Mouse (Mus musculus) liver, embryonic 14.5 days (tissue): Measurements from ENCODE around the gene Atp4a. TPM values are rescaled to one million over a fixed set of nuclear protein-coding genes. Genes with fewer than 3 reads are reported as not detected.

Experiments used
- ATAC-seq: fragments of 200-750 bp; cut with Nextera tagmentation; 2 replicates; pipeline ENCODE4 v1.8.0; 2017; ENCODE audit warnings: moderate number of reproducible peaks, mild to moderate bottlenecking, moderate library complexity; ENCODE audit not compliant: insufficient read depth
- DNase-seq, 3 experiments: peaks; one replicate each; pipeline ENCODE4 v3.0.0-alpha.2; 2012 to 2013; ENCODE audit warnings: low read depth in 3 of 3, low spot score in 3 of 3
- H3K27ac ChIP-seq: fragments of 300-500 bp; sonication (generic); 2 replicates; pipeline ENCODE4 v1.5.1; 2014; ENCODE audit warnings: moderate library complexity, mild to moderate bottlenecking, control low read depth, inconsistent platforms
- H3K27me3 ChIP-seq: fragments of 300-500 bp; sonication (generic); 2 replicates; pipeline ENCODE4 v1.6.1; 2014; ENCODE audit warnings: mild to moderate bottlenecking, low read length, moderate library complexity; ENCODE audit not compliant: control insufficient read depth, insufficient read depth
- H3K36me3 ChIP-seq: fragments of 300-500 bp; sonication (generic); replicated peaks from 2 replicates; pipeline ENCODE4 v1.6.1; 2014; ENCODE audit warnings: low read depth; ENCODE audit not compliant: control insufficient read depth, insufficient read depth
- H3K4me1 ChIP-seq, 2 experiments: fragments of 200-500 bp in 1 of 2; fragments of 300-500 bp in 1 of 2; sonication (generic) in 1 of 2; replicated peaks; 2 replicates each; pipeline ENCODE4 v1.6.1; 2012 to 2014; ENCODE audit warnings: antibody characterized with exemption in 1 of 2, inconsistent platforms in 1 of 2, low read length in 1 of 2; ENCODE audit not compliant: control insufficient read depth in 2 of 2, insufficient read depth in 2 of 2
- H3K4me2 ChIP-seq: fragments of 300-500 bp; sonication (generic); 2 replicates; pipeline ENCODE4 v1.6.1; 2014; ENCODE audit warnings: low read depth, mild to moderate bottlenecking, control low read depth, moderate library complexity
- H3K4me3 ChIP-seq, 2 experiments: fragments of 200-500 bp in 1 of 2; fragments of 300-500 bp in 1 of 2; sonication (generic) in 1 of 2; 2 replicates each; pipeline ENCODE4 v1.5.1; 2012 to 2014; ENCODE audit warnings: low read depth in 2 of 2, low read length in 2 of 2, mild to moderate bottlenecking in 2 of 2, control low read depth in 1 of 2, inconsistent platforms in 1 of 2, moderate library complexity in 1 of 2; ENCODE audit not compliant: insufficient read depth in 1 of 2
- H3K9ac ChIP-seq: fragments of 300-500 bp; sonication (generic); replicated peaks from 2 replicates; pipeline ENCODE4 v1.6.1; 2014; ENCODE audit warnings: mild to moderate bottlenecking, control low read depth, moderate library complexity
- H3K9me3 ChIP-seq: fragments of 300-500 bp; sonication (generic); 2 replicates; pipeline ENCODE4 v1.6.1; 2016; ENCODE audit warnings: low read length, mixed read lengths; ENCODE audit not compliant: control insufficient read depth
- CTCF ChIP-seq: IDR thresholded peaks from 2 replicates; pipeline ENCODE4 v1.5.1; 2016; ENCODE audit warnings: antibody characterized with exemption, low read depth, control low read depth
- EP300 ChIP-seq: IDR thresholded peaks from 2 replicates; pipeline ENCODE4 v1.6.1; 2016; ENCODE audit warnings: antibody characterized with exemption, low read depth
- WGBS: fragments of 180-500 bp; shearing (Covaris S2); extraction: QIAGEN DNeasy Blood & Tissue Kit; methylation state at CpG from one replicate; pipeline ENCODE4 v1.1.7; 2014; ENCODE audit not compliant: insufficient replicate concordance; 5-methylcytosine and 5-hydroxymethylcytosine counted together
- polyA plus RNA-seq, 2 experiments: library from polyadenylated mRNA; depleted of rRNA in 1 of 2; stranded (reverse) in 1 of 2; unstranded in 1 of 2; fragments of >200 nt; fragmentation: Nextera tagmentation in 1 of 2; extraction: Ambion mirVana in 1 of 2; gene quantifications; 2 replicates each; pipeline versions ENCODE4 v1.2.1 to v1.2.3; 2012 to 2014

The Atp4a gene
- polyA plus RNA-seq, 2 experiments, result 1.6 to 2.1 TPM

DNA sequence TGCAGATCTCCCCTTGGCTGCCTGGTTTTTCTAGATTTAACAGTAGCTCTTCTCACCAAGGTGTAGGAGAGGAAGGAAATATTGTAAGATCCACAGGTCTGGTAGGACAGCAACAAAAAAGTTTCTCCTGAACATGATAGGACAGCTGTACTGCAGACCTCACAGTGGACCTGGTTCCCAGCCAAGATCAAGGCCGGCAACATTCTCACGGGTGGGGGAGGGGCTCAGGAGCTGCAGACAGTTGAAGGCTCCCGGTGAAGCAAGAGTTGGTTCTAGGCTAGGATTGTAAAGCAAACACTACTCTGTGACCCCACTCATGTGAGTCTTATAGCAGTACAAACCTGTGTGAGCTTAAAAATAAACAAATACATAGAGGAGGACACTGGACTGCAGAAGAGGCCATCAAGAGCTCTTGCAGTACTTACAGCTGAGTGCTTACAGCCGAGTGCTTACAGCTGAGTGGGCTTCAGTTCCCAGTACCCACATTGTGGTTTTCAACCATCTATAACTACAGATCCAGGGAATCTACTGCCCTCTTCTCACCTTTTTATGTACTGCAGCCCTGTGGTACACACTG is 32.1 kb downstream of the Atp4a start:
- 32% methylated on average over 4 of the region's 4 CpGs for WGBS
- H3K4me2 ChIP-seq, result no peak overlapping the region
- no peak for ATAC-seq
- H3K4me3 ChIP-seq, result no peak overlapping the region
- H3K9me3 ChIP-seq, result no peaks in the 10 kb centered on the region
- H3K4me1 ChIP-seq, result no peaks in the 10 kb centered on the region; a peak in 1 of 4 replicates
- TF ChIP-seq EP300, result no peak
- no peak for TF ChIP-seq CTCF
- H3K36me3 ChIP-seq, result no peaks in the 10 kb centered on the region
- H3K27me3 ChIP-seq, result no peaks in the 10 kb centered on the region
- H3K27ac ChIP-seq, result no peak overlapping the region
- H3K9ac ChIP-seq, result no peak overlapping the region
- DNase-seq, result no peak

DNA sequence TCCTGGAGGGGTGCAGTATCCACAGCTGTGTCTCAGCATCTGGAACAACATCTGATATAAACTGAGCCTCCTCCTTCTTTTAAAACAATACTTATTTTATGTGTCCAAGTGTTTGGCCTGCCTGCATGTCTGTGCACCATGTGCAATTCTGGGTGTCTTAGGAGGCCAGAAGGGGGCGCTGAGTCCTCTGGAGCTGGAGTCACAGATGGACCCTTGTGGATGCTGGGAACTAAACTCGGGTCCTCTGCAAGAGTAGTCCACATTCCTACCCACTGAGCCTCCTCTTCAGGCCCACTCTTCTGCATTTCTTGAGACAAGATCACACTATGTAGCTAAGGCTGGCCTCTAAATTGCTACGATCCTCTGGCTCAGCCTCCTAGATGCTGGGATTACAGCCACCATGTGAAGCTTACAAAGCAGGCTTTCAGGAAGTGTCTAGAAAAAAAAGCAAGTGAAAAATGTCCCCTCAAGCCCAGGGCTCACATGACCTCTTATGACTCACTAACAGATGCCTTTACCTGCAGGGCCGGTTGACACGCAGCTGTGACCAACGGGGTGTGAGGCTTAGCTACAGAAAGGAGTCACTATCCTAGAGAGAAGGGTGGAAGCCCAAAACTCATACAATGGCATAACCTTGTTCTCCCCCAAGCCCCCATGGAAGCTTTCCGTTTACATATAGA is 35.7 kb downstream of the Atp4a start:
- H3K9me3 ChIP-seq, result no peaks in the 10 kb centered on the region
- H3K4me1 ChIP-seq, result no peaks in the 10 kb centered on the region; a peak in 1 of 4 replicates
- no peaks in the 10 kb centered on the region for H3K27me3 ChIP-seq
- H3K9ac ChIP-seq, result no peak overlapping the region
- H3K27ac ChIP-seq, result no peak overlapping the region
- DNase-seq (no peak), ATAC-seq (no peak)
- WGBS, result 71% methylated on average over 7 of the region's 7 CpGs
- no peak overlapping the region for H3K4me3 ChIP-seq
- TF ChIP-seq CTCF, result peak; percentile 52
- no peak for TF ChIP-seq EP300
- H3K36me3 ChIP-seq, result no peaks in the 10 kb centered on the region
- H3K4me2 ChIP-seq, result no peak overlapping the region

DNA sequence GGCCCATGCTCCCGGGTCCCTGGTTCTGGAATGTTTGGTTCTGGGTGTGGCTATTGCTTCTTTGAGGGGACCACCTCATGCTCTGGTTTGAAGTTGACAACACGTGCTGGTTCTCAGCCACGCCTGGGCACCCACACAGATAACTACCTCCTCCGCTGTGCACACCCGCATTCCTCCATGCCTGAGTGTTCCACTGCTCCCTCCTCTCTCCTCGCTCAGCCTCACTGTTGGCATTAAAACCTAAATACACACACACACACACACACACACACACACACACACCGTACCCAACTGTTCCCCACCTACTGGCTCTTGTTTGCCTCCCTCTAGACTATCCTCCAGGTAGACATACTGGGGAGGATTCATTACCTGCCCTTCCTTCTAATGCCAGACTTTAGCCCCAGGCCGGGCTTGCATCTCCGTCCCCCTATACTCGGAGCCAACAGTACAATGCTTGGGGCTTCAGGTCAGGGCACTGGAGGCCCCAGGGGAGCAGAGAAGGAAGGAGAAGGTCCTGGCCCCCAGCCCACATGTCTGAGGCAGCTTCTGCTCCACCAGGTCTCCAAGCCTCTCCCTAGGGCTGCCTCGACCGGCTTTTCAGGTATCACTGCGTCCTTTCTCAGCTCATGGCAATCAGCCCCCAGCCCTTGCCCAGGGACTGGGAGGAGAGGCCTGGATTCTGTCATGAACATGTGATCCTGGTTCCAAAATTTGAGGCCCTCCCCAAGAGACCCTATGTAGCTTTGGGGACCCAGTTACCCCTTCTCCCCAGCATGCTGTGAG is 38.0 kb downstream of the Atp4a start:
- Histone ChIP-seq H3K4me1 (no peaks in the 10 kb centered on the region), H3K27me3 (no peaks in the 10 kb centered on the region), H3K4me2 (no peak overlapping the region), H3K9me3 (no peaks in the 10 kb centered on the region), H3K4me3 (no peak overlapping the region), H3K36me3 (no peaks in the 10 kb centered on the region), H3K27ac (no peak overlapping the region), H3K9ac (no peak overlapping the region)
- no peak for TF ChIP-seq CTCF
- TF ChIP-seq EP300, result no peak
- WGBS, result 66% methylated on average over 13 of the region's 13 CpGs
- DNase-seq (no peak), ATAC-seq (no peak)

DNA sequence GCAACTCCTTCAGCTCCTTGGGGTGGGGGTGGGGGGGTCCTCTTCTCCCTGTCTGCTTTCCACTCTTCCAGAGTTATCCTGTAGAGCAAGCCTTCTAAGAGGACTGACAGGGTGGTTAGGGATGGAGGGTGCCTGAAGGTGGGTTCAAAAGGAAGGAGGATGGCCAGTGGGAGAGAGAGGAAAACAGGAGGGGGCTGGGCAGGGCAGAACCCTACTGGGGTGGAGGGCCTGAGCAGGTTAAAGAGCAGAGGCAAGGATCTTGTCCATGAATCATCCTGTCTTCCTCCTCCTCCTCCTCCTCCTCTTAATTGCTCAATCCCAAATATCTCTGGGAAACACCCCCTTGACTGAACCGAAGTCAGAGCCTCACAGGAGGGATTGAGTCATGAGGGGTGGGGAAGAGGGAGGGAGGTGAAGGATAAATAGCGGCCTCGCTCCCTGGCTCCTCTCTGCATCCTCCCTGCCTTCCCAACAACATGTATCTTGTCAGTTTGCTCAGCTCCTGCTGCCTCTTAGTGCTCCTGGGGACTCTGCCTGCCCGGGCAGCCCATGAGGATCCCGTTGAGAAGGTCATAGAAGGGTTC is 39.2 kb downstream of the Atp4a start, which contains the start of gene Sbsn:
Gene Sbsn, plus strand, starts transcription at position 386 of the 584 bp plus-strand sequence.
- no peaks in the 10 kb centered on the region for H3K27me3 ChIP-seq
- H3K9ac ChIP-seq, result no peak within 1 kb of the TSS
- WGBS, result 61% methylated on average over 4 of the region's 5 CpGs
- H3K27ac ChIP-seq, result no peak within 1 kb of the TSS
- TF ChIP-seq CTCF, result no peak
- H3K4me3 ChIP-seq, result no peak within 1 kb of the TSS
- DNase-seq, result no peak
- no peaks in the 10 kb centered on the region for H3K9me3 ChIP-seq
- no peaks in the 10 kb centered on the region for H3K4me1 ChIP-seq
- H3K36me3 ChIP-seq, result no peaks in the 10 kb centered on the region
- no peak for ATAC-seq
- H3K4me2 ChIP-seq, result no peak within 1 kb of the TSS

DNA sequence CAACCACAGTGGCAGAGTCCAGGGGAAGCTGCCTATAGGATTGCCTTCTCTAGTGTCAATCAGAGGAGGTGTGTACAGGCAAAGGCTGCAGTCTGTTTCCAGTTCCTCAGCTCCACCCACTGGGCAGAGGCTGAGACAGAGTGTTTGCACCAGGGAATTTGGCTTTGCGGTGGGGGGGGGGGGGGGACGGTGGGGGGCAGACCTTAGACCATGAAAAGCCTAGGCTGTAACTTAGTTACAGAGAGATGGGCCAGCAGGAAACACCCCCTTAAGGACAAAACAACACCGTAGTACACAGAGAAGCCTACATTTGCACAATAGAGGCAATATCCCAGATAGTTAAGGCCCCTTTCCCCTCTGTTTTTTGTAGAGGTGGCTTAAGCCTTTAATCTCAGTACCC is 45.0 kb downstream of the Atp4a start:
- TF ChIP-seq CTCF, result no peak
- no peak for TF ChIP-seq EP300
- no peak for ATAC-seq
- Histone ChIP-seq H3K27me3 (no peaks in the 10 kb centered on the region), H3K4me1 (peaks cover 0 to 7% of the 10 kb centered on the region in 2 experiments; a peak in 1 of 4 replicates), H3K36me3 (no peaks in the 10 kb centered on the region), H3K27ac (no peak overlapping the region), H3K4me3 (no peak overlapping the region), H3K4me2 (no peak overlapping the region), H3K9me3 (no peaks in the 10 kb centered on the region), H3K9ac (no peak overlapping the region)
- WGBS, result 54% methylated on average over 3 of the region's 3 CpGs
- DNase-seq, result no peak
